Mouse (Mus musculus) layer of hippocampus, adult 2 months (tissue): Measurements from ENCODE around the gene Dst. TPM values are rescaled to one million over a fixed set of nuclear protein-coding genes. Genes with fewer than 3 reads are reported as not detected.

Experiments used
- DNase-seq, 2 experiments: peaks; one replicate each; pipeline ENCODE4 v3.0.0; 2022; ENCODE audit warnings: low spot score in 2 of 2
- H3K27ac ChIP-seq: fragments of 200-600 bp; 2 replicates; pipeline ENCODE4 v1.8.1; 2022
- H3K4me3 ChIP-seq: fragments of 200-600 bp; 2 replicates; pipeline ENCODE4 v1.8.1; 2022; ENCODE audit warnings: mild to moderate bottlenecking
- CTCF ChIP-seq: fragments of 200-600 bp; conservative IDR thresholded peaks from 2 replicates; pipeline ENCODE4 v1.8.1; 2022; ENCODE audit warnings: antibody characterized with exemption, mild to moderate bottlenecking, moderate library complexity
- total RNA-seq, 2 experiments: library from RNA; stranded (reverse); gene quantifications; 2 replicates each; pipeline ENCODE4 v1.2.3; 2021

Gene Dst
- total RNA-seq, 2 experiments from 2014 or later, result 206 to 207 TPM

DNA sequence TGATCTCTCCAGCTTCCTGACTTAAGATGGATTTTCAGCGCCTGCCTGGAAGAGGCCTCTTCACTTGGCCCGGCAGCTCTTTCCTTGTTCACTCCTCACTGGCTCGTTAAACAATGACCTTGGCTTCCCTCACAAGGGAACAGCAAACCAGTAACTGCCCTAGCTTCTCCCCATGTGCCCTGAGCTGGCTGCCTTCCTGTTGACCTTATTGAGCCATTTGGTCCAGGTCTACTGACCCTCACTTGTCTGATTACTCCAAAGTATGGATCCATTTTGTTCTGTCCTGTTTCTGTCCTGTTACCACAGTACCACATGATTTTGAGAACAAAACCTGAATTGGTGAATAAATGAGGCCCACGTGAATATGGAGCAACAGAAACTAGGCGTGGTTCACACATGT, 31.8 kb downstream of the Dst start:
- TF ChIP-seq CTCF, result no peak
- no peak for DNase-seq
- Histone ChIP-seq H3K4me3 (no peak overlapping the region), H3K27ac (0 out of 2 replicates have a peak overlapping the region, but pooled peaks have one; percentile 36)

DNA sequence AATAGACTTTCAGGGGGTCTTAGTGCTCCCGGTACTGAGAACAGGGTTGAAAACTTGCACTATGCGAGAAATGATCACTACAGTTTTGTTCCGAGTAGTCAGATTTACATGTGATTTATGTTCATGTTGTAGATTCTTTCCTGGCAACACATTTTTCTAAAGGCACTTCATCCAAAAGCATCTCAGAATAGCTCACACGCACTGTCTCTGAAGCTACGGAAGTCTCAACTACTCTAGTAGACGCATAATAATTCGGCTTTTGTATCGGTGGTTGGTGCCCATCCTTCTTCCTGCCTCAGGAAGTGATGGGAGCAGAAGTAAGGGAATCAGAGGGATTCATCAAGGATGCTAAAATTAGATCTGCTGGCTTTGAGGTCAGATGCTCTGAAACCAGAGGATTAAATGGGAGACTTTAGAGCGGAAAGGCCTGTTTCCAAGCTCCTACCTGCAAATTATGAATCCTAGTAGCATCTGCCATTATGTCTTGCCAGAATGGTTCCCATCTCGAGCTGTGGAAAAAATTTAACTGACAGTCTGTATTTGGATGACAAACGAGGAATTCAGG, 32.4 kb downstream of the Dst start:
- 0 out of 2 replicates have a peak overlapping the region, but pooled peaks have one; percentile 36 for H3K27ac ChIP-seq
- no peak for DNase-seq
- no peak for TF ChIP-seq CTCF
- no peak overlapping the region for H3K4me3 ChIP-seq

DNA sequence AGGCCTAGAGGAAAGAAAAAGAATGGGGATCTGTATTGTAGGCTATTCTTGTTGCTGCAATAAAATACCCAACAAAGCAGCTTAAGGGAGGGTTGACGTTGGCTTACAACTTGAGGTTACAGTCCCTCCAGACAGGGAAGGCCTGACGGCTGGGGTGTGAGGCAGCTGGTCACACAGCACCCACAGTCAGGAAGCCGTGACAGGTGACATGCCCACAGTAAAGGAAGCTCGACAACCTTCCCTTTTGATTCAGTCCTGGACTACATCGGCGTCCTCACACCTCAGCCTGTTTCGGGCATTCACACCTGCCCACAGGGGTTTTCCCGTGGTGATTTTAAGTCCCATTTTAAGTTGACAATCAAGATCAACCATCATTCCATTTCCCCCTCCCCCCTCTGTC, 34.6 kb downstream of the Dst start:
- H3K4me3 ChIP-seq, result no peak overlapping the region
- no peak for DNase-seq
- H3K27ac ChIP-seq, result no peak overlapping the region
- no peak for TF ChIP-seq CTCF

DNA sequence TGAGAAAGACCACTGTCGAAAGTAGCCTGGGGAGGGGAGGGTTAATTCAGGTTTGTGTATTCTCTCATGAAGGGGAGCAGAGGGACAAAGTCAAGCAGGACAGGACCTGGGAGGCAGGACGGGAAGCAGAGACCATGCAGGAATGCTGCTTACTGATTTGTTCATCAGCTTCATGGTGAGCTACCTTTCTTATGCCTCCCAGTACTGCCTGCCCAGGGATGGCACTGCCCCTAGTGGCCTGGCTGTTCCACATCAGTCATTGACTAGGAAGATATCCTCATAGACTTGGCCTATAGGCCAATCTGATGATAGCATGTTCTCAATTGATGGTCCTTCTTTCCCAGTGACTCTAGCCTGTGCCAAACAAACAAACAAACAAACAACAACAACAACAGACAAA, 35.9 kb downstream of the Dst start:
- no peak for DNase-seq
- no peak for TF ChIP-seq CTCF
- Histone ChIP-seq H3K4me3 (no peak overlapping the region), H3K27ac (no peak overlapping the region)

DNA sequence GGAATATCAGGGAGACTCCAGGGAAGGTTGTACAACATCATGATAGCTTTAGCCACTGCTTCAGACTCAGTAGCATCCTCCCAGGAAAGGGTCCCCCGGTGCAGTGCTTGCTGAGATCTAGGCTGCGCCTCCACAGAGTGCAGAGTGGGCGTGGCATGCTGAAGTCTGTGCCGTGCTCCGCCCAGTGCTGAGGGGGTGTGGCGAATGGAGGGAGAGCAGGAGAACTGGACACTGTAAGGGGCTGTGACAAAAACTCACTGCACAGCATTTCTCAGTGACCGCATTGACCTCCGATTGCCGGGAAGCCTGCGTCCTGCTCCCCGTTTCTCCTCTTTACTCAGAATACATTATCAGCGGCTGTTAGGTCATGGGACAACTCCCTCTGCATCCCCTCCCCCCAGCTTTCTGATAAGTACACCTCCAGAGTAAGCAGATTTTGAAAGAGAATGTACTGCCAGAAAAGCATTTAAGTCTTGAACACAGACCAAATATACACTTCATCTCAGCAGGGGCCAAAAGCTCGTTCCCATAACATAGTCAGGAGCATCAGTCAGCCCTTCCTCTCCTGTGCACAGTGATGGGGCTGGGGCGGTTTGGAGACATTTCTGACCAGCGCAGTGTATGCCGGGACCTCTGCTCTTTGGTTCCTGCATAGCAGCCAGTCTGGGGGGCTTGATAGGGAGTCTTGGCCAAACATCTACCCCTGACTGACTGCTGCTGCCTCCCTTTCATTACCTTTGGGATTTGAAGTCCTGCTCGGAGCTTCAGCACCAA, 37.1 kb downstream of the Dst start:
- Histone ChIP-seq H3K27ac (no peak overlapping the region), H3K4me3 (no peak overlapping the region)
- no peak for TF ChIP-seq CTCF
- DNase-seq, result no peak

DNA sequence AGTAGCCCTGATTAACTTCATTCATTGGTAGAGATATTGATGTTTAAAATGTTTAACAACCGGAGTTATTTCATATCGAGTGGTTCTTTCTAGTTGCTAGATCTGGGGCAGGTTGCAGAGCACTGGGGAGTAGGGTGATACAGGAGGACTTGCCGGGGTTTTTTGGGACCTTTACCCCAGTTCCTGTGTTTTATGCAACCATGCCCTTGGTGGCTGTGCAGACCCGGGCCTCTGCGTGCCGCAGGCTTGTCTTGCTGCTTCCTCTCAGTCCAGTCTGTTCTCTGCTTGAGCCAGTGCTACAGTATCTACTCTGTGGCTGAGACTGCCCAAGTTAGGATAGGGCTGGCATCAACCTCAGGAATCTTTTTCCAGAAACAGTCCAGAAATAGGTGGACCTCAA, 37.7 kb downstream of the Dst start:
- DNase-seq, result no peak
- Histone ChIP-seq H3K27ac (peak overlapping the region; percentile 80), H3K4me3 (no peak overlapping the region)
- TF ChIP-seq CTCF, result no peak

DNA sequence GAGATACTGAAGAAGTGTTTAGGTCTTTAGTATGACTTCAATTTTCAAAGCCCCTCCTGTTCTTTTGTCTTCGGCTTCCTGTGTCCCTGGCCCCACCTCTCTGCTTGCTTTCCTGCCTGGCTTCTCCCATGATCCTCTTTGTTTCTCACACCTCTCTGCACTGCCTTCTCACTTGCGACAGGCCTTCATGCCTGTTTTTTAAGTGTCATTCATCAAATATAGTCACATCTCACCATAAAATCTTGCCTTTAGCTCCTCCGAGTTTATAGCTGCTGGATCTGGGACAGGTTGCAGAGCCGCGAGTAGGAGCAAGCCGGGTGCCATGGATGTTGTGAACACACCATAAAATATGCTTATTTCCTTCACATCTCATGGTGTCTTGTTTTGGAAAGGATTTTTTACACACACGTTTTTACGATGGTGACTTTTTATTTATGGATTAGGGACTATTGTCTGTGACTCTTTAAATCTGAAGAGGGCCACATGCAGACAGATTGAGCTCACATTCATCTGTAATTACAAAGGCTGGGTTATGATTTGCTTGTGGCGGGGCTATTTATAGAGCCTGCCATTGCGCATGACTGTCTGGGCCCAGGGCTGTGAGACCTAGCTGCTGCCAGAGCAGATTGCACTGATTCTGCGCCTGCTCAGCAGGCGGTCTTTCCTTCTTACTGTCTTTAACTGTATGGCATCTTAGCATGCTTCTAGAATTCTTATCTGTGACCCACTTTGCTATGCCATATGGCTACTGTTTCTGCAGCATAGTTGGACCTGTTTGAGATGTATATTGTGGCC, 38.8 kb downstream of the Dst start:
- peak overlapping the region; percentile 80 for H3K27ac ChIP-seq
- DNase-seq, result peak; percentile 75 to 83
- H3K4me3 ChIP-seq, result no peak overlapping the region
- no peak for TF ChIP-seq CTCF

DNA sequence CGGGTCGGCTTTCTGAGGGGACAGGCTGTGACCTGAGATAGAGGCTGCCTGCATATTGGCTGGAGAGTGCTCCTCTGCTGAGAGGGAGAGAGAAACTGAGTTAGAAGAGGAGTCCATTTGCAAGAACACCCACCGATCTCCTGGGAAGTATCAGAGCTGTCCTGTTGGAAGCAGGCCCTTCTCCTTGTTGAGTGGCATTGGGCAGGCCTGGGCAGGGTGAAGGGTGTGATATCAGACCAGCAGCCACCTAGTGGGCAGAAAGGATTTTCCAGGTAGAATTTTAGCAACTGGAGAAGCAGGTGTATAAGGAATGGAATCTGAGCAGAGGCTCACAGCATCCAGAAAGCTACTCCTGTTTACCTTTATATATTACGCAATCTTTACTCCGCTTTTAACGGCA, 39.8 kb downstream of the Dst start:
- no peak for DNase-seq
- Histone ChIP-seq H3K27ac (peak overlapping the region; percentile 48; the same call in 1 of the 2 replicates), H3K4me3 (no peak overlapping the region)
- TF ChIP-seq CTCF, result peak; percentile 30; the same call in 1 of the 2 replicates

DNA sequence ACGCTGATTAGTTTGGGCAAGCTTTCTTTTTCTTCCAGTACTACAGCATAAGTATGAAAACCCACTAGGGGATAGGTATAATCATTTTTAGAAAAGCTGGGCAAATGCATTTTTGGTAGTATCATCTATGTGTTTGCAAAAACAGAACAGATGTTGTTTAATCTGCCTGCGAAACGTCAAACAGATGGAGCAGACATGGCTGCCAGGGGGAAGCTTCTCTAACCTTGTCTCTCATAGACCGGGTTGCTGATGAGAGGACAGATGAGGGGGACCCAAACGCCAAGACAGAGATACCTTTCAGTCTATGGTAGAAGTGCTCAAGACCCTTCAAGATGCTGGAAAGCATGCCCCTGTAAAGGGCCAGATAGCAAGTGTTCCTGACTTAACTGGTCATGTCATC, 40.5 kb downstream of the Dst start:
- Histone ChIP-seq H3K4me3 (no peak overlapping the region), H3K27ac (peak overlapping the region; percentile 10; the same call in 1 of the 2 replicates)
- DNase-seq, result peak in 1 of 2 experiments; percentile 47
- TF ChIP-seq CTCF, result no peak

DNA sequence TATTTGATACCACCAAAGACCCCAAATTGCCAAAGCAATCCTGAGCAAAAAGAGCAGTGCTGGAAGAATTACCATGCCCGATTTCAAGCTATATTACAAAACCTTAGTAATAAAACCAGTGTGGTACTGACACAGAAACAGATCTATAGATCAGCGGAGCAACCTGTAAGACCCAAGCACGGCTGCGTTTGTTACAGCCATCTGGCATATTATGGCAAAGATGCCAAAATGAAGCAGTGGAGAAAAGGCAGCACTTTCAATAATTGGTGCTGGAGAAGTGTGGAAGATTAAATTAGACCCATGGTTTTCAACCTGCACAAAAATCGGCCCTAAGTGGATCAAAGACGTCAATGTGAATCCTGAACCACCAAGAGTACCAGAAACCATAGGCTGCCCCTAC, 47.6 kb downstream of the Dst start:
- no peak for DNase-seq
- no peak for TF ChIP-seq CTCF

DNA sequence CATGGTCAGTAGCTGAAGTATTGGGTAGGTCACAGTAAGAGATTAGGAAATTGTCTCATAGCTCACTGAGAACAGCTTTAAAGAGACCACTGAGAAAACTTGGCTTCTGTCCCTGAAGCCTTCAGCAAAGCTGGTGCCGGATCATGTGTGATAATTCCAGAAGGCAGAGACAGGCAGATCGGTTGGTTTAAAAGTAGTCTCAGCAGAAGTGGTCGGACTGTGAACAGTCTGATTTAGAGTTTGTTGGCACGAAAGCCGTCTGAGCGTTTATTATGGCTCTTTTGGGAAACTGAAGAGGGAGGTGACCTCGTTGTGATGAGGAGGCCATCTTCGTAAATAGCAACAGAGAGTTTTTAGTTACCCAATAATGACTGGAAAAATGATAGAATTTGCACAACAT, 52.4 kb downstream of the Dst start:
- no peak overlapping the region for H3K27ac ChIP-seq
- TF ChIP-seq CTCF, result no peak

More for the DNA sequence above, 47.6 kb downstream of the Dst start:
- H3K4me3 ChIP-seq, result no peak overlapping the region
- no peak overlapping the region for H3K27ac ChIP-seq

DNA sequence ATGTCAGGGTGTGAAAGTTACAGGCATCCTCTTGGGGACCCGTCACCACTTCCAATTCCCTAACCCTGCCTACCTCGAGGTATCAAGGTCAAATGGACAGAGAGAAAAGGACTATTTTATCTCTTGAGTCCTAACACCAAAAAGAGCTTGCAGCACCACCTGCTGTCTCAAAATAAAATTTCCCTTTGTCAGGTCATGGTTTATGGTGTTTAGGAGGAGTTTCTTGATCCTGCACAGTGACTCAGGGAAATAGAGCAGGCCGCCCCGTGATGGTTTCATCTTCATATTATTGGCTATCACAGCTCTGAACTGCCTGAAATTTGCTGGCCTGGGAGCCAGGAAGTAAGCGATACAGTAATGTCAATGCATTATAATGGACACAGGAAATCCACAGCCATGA, 56.6 kb downstream of the Dst start:
- TF ChIP-seq CTCF, result peak; percentile 81
- peak; percentile 26 to 51 for DNase-seq
- Histone ChIP-seq H3K4me3 (no peak overlapping the region), H3K27ac (no peak overlapping the region)

More for the DNA sequence above, 52.4 kb downstream of the Dst start:
- H3K4me3 ChIP-seq, result no peak overlapping the region
- no peak for DNase-seq

DNA sequence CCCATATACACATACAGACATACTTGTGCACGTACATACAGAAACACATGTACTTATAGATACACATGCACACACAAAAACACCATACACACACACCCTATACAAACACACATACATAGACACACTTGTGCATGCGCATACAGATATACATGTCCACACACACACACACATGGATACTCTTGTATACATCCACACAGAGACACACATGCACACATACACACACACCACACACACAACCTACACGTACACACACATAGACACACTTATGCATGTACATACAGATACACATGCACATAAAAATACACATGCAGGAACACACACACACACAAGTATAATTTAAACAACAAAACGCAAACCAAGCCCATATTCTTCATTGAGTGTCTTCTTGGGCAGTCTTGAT, 57.8 kb downstream of the Dst start:
- no peak overlapping the region for H3K4me3 ChIP-seq
- no peak for TF ChIP-seq CTCF

More for the DNA sequence above, 57.8 kb downstream of the Dst start:
- no peak overlapping the region for H3K27ac ChIP-seq
- DNase-seq, result no peak
